Mouse (Mus musculus): Measurements from ENCODE around the gene Luc7l. TPM values are rescaled to one million over a fixed set of nuclear protein-coding genes. Genes with fewer than 3 reads are reported as not detected.

Luc7l gene
- 97.7 and 102 TPM in 2 replicates for polyA plus RNA-seq (2015; fragmentation: Nextera tagmentation; extraction: Ambion mirVana)

- Histone ChIP-seq H3K9ac (replicated peaks) (peak within 1 kb of the TSS; percentile 97), H3K27me3 (replicated peaks) (peaks cover 5% of the 10 kb centered on the region), H3K4me3 (replicated peaks) (peak within 1 kb of the TSS; percentile 96), H3K9me3 (replicated peaks) (no peaks in the 10 kb centered on the region), H3K4me2 (peak within 1 kb of the TSS; percentile 77), H3K36me3 (peaks cover 14% of the 10 kb centered on the region), H3K4me1 (peaks cover 19% of the 10 kb centered on the region), H3K27ac (replicated peaks) (peak within 1 kb of the TSS; percentile 99)
- ATAC-seq (ENCODE audit: low FRiP score): peak; percentile 97
- WGBS: 1% methylated on average over 42 of the region's 43 CpGs
These were observed at the start of gene Luc7l for GRCm38 (mm10) chr17:26252539-26253251. Gene Luc7l (plus strand): TSS chr17:26252896.

GRCm38 (mm10) chr17:26203321-26203811 is 49.3 kb upstream of the Luc7l start:
- H3K4me3 ChIP-seq (replicated peaks): peak overlapping the region; percentile 49
- no peak overlapping the region for H3K27ac ChIP-seq (replicated peaks)
- H3K4me1 ChIP-seq: peaks cover 36% of the 10 kb centered on the region
- no peaks in the 10 kb centered on the region for H3K36me3 ChIP-seq
- under 1% methylated on average over 30 of the region's 30 CpGs for WGBS
- peak overlapping the region; percentile 95 for H3K4me2 ChIP-seq
- peaks cover 68% of the 10 kb centered on the region for H3K27me3 ChIP-seq (replicated peaks)
- peak; percentile 29; the same call in 1 of the 2 replicates for ATAC-seq (ENCODE audit: low FRiP score)
- no peaks in the 10 kb centered on the region for H3K9me3 ChIP-seq (replicated peaks)
- peak overlapping the region; percentile 48 for H3K9ac ChIP-seq (replicated peaks)

- Histone ChIP-seq H3K9me3 (replicated peaks) (no peaks in the 10 kb centered on the region), H3K4me3 (replicated peaks) (no peak overlapping the region), H3K27me3 (replicated peaks) (peaks cover 57% of the 10 kb centered on the region), H3K9ac (replicated peaks) (no peak overlapping the region), H3K36me3 (no peaks in the 10 kb centered on the region), H3K4me2 (no peak overlapping the region), H3K4me1 (peaks cover 35% of the 10 kb centered on the region), H3K27ac (replicated peaks) (no peak overlapping the region)
- no peak for ATAC-seq (ENCODE audit: low FRiP score)
- 28% methylated on average over 11 of the region's 11 CpGs for WGBS
These were observed 47.9 kb upstream of the Luc7l start for GRCm38 (mm10) chr17:26204766-26205165.

DNA sequence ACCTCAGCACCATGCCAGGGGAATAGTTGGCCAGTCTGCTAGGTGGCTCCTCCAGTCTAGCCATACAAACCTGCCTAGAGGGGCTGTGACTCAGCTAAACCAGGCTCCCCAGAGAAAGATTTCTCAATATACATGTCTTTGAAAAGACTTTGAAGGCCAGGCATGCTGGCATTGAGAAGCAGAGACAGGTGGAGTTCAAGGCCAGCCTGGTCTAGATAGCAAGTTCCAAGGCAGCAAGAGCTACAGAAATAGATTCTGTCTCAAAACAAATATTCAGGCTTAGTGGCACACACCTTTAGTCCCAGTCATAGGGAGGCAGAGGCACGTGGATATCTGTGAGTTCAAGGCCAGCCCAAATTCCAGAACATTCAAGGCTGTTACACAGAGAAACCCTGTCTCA is 46.3 kb upstream of the Luc7l start:
- Histone ChIP-seq H3K4me2 (no peak overlapping the region), H3K9ac (replicated peaks) (no peak overlapping the region), H3K4me1 (peaks cover 21% of the 10 kb centered on the region), H3K9me3 (replicated peaks) (no peaks in the 10 kb centered on the region), H3K4me3 (replicated peaks) (no peak overlapping the region), H3K27me3 (replicated peaks) (peaks cover 45% of the 10 kb centered on the region), H3K27ac (replicated peaks) (no peak overlapping the region), H3K36me3 (no peaks in the 10 kb centered on the region)
- 64% methylated on average over 1 of the region's 1 CpGs for WGBS
- ATAC-seq (ENCODE audit: low FRiP score): no peak

GRCm38 (mm10) chr17:26207686-26208085 is 45.0 kb upstream of the Luc7l start, which contains the start of gene Arhgdig:
Gene Arhgdig (minus strand): TSS chr17:26207786.
- H3K4me1 ChIP-seq: peaks cover 12% of the 10 kb centered on the region
- H3K4me3 ChIP-seq (replicated peaks): no peak within 1 kb of the TSS
- H3K27ac ChIP-seq (replicated peaks): no peak within 1 kb of the TSS
- no peak within 1 kb of the TSS for H3K4me2 ChIP-seq
- no peak within 1 kb of the TSS for H3K9ac ChIP-seq (replicated peaks)
- H3K36me3 ChIP-seq: peaks cover 4% of the 10 kb centered on the region; the same call in 1 of the 2 replicates
- peaks cover 32% of the 10 kb centered on the region for H3K27me3 ChIP-seq (replicated peaks)
- WGBS: 91% methylated on average over 12 of the region's 12 CpGs
- ATAC-seq (ENCODE audit: low FRiP score): no peak
- no peaks in the 10 kb centered on the region for H3K9me3 ChIP-seq (replicated peaks)

- no peak overlapping the region for H3K9ac ChIP-seq (replicated peaks)
- WGBS: 96% methylated on average over 7 of the region's 7 CpGs
- H3K4me1 ChIP-seq: no peaks in the 10 kb centered on the region
- H3K9me3 ChIP-seq (replicated peaks): no peaks in the 10 kb centered on the region
- no peak overlapping the region for H3K4me3 ChIP-seq (replicated peaks)
- H3K27me3 ChIP-seq (replicated peaks): no peaks in the 10 kb centered on the region; the same call in 1 of the 2 replicates
- peaks cover 40% of the 10 kb centered on the region for H3K36me3 ChIP-seq
- H3K4me2 ChIP-seq: no peak overlapping the region
- no peak for ATAC-seq (ENCODE audit: low FRiP score)
- no peak overlapping the region for H3K27ac ChIP-seq (replicated peaks)
These were observed 40.5 kb upstream of the Luc7l start for GRCm38 (mm10) chr17:26212241-26212640.

DNA sequence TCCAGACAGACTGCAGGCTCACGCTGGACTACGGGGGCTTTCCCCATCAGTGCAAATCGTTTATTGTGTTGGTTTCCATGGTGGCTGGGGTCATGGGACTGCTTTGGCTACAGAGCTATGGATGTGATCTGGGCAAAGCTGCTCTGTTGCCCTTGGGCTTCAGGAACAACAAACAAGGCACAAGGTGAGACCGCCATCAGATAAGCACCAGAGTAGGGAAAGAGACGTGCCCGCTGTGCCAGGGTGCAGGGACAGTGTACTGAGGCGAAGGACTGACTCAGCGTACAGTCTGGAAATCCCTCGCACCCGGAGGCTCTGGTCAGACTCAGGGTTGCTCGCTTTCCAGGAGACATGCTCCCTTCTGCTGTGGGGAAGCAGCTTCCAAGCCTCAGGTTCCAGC is 40.0 kb upstream of the Luc7l start:
- H3K27me3 ChIP-seq (replicated peaks): no peaks in the 10 kb centered on the region
- H3K4me2 ChIP-seq: no peak overlapping the region
- H3K9me3 ChIP-seq (replicated peaks): no peaks in the 10 kb centered on the region
- WGBS: 90% methylated on average over 11 of the region's 11 CpGs
- no peak overlapping the region for H3K9ac ChIP-seq (replicated peaks)
- no peak overlapping the region for H3K27ac ChIP-seq (replicated peaks)
- ATAC-seq (ENCODE audit: low FRiP score): no peak
- no peak overlapping the region for H3K4me3 ChIP-seq (replicated peaks)
- H3K4me1 ChIP-seq: no peaks in the 10 kb centered on the region
- H3K36me3 ChIP-seq: peaks cover 44% of the 10 kb centered on the region

- no peaks in the 10 kb centered on the region for H3K27me3 ChIP-seq (replicated peaks)
- no peak overlapping the region for H3K4me2 ChIP-seq
- no peak for ATAC-seq (ENCODE audit: low FRiP score)
- WGBS: 88% methylated on average over 2 of the region's 2 CpGs
- H3K4me3 ChIP-seq (replicated peaks): no peak overlapping the region
- no peak overlapping the region for H3K9ac ChIP-seq (replicated peaks)
- peaks cover 34% of the 10 kb centered on the region for H3K36me3 ChIP-seq
- no peak overlapping the region for H3K27ac ChIP-seq (replicated peaks)
- no peaks in the 10 kb centered on the region for H3K9me3 ChIP-seq (replicated peaks)
- no peaks in the 10 kb centered on the region for H3K4me1 ChIP-seq
These were observed 31.2 kb upstream of the Luc7l start for GRCm38 (mm10) chr17:26221508-26221907.

DNA sequence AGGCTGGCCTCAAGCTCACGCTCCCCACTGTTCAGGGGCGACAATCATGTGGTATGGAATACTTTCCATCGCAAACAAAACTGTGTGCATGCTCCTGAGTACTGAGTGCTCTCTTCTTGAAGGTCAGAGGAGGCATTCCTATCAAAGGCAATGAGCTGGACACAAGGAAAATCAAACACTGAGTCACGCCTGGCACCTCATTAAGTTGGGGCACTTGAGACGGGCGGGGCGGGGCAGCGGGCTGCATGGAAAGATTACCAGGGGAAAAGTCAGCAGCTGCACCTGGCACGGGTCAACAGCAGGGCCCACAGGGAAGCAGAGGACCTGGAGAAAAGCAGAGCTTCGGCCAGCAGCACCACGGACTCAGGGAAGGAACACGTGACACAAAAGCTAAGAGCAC is 27.5 kb upstream of the Luc7l start:
- WGBS: 83% methylated on average over 12 of the region's 12 CpGs
- Histone ChIP-seq H3K36me3 (peaks cover 7% of the 10 kb centered on the region; the same call in 1 of the 2 replicates), H3K4me3 (replicated peaks) (no peak overlapping the region), H3K4me1 (no peaks in the 10 kb centered on the region), H3K27me3 (replicated peaks) (no peaks in the 10 kb centered on the region), H3K9ac (replicated peaks) (no peak overlapping the region), H3K27ac (replicated peaks) (no peak overlapping the region), H3K9me3 (replicated peaks) (no peaks in the 10 kb centered on the region), H3K4me2 (no peak overlapping the region)
- ATAC-seq (ENCODE audit: low FRiP score): no peak

- Histone ChIP-seq H3K4me1 (no peaks in the 10 kb centered on the region), H3K9ac (replicated peaks) (no peak overlapping the region), H3K36me3 (no peaks in the 10 kb centered on the region), H3K27me3 (replicated peaks) (no peaks in the 10 kb centered on the region), H3K4me3 (replicated peaks) (no peak overlapping the region), H3K27ac (replicated peaks) (no peak overlapping the region), H3K9me3 (replicated peaks) (no peaks in the 10 kb centered on the region), H3K4me2 (no peak overlapping the region)
- no peak for ATAC-seq (ENCODE audit: low FRiP score)
- 93% methylated on average over 5 of the region's 5 CpGs for WGBS
These were observed 22.9 kb upstream of the Luc7l start for GRCm38 (mm10) chr17:26229776-26230175.

- H3K4me2 ChIP-seq: no peak overlapping the region
- no peaks in the 10 kb centered on the region for H3K9me3 ChIP-seq (replicated peaks)
- H3K27ac ChIP-seq (replicated peaks): no peak overlapping the region
- no peak overlapping the region for H3K9ac ChIP-seq (replicated peaks)
- no peaks in the 10 kb centered on the region for H3K27me3 ChIP-seq (replicated peaks)
- H3K36me3 ChIP-seq: no peaks in the 10 kb centered on the region
- ATAC-seq (ENCODE audit: low FRiP score): no peak
- 90% methylated on average over 5 of the region's 5 CpGs for WGBS
- H3K4me1 ChIP-seq: 0 out of 2 replicates have a peak, but pooled peaks cover 3% of the 10 kb centered on the region
- no peak overlapping the region for H3K4me3 ChIP-seq (replicated peaks)
These were observed 21.5 kb upstream of the Luc7l start for GRCm38 (mm10) chr17:26231156-26231555.

DNA sequence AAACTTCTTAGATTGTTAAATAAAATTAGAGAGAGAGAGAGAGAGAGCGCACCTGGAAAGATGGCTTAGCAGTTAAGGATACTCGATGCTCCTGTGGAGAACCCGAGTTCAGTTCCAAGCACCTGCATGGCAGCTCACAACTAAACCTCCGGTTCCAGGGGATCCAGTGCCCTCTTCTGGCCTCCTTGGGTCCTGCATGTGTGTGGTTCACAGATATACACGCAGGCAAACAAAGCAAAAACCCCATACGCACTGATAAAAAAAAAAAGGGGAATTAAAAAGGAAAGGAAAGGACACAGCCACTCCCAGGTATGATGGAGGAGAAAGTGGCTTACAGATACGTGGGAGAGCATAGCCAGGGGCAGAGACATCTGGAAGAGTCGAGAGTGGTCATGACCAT is 19.8 kb upstream of the Luc7l start:
- Histone ChIP-seq H3K36me3 (no peaks in the 10 kb centered on the region), H3K9me3 (replicated peaks) (no peaks in the 10 kb centered on the region), H3K4me1 (0 out of 2 replicates have a peak, but pooled peaks cover 3% of the 10 kb centered on the region), H3K27me3 (replicated peaks) (no peaks in the 10 kb centered on the region), H3K4me3 (replicated peaks) (no peak overlapping the region), H3K4me2 (no peak overlapping the region), H3K9ac (replicated peaks) (no peak overlapping the region), H3K27ac (replicated peaks) (no peak overlapping the region)
- WGBS: 73% methylated on average over 8 of the region's 8 CpGs
- no peak for ATAC-seq (ENCODE audit: low FRiP score)

All from neural tube, embryonic 15.5 days (tissue).